Mouse (Mus musculus) liver, embryonic 14.5 days (tissue): Measurements from ENCODE around the gene Gm17657.

Experiments
- CTCF ChIP-seq: IDR thresholded peaks from 2 replicates; pipeline ENCODE4 v1.5.1; 2016; ENCODE audit warnings: antibody characterized with exemption, low read depth, control low read depth
- EP300 ChIP-seq: IDR thresholded peaks from 2 replicates; pipeline ENCODE4 v1.6.1; 2016; ENCODE audit warnings: antibody characterized with exemption, low read depth

- no peak for TF ChIP-seq CTCF
- no peak for TF ChIP-seq EP300
These were observed 35.3 kb upstream of the Gm17657 start for GRCm38 (mm10) chr17:29584737-29585136.
